Mouse (Mus musculus): ENCODE measurements around the gene Dscaml1.

GRCm38 (mm10) chr9:45440083-45440784, 13.8 kb downstream of the Dscaml1 start:
- TF ChIP-seq EP300 (IDR thresholded peaks at IDR 0.05; ENCODE audit: low read depth in 1 of 2, low read length in 2 of 2) (no peak), USF1 (IDR thresholded peaks at IDR 0.05; ENCODE audit: low read depth, low read length) (no peak), CTCF (IDR thresholded peaks at IDR 0.05 in 2 of 3, conservative IDR thresholded peaks at IDR 0.05 in 1 of 3; ENCODE audit: control insufficient read depth in 1 of 3, insufficient read depth in 1 of 3, low read depth in 2 of 3, low read length in 3 of 3, poor library complexity in 1 of 3, severe bottlenecking in 1 of 3) (no peak), ETS1 (IDR thresholded peaks at IDR 0.05; ENCODE audit: low read depth, low read length) (no peak), POLR2A (IDR thresholded peaks at IDR 0.05; ENCODE audit: control insufficient read depth in 1 of 2, insufficient read depth in 1 of 2, low read depth in 1 of 2, low read length in 2 of 2, poor library complexity in 1 of 2) (no peak), POLR2AphosphoS2 (IDR thresholded peaks at IDR 0.05; ENCODE audit: low read length) (no peak), GABPA (IDR thresholded peaks at IDR 0.05; ENCODE audit: low read depth, low read length) (no peak), RCOR1 (IDR thresholded peaks at IDR 0.05; ENCODE audit: low read depth, low read length) (no peak), TAL1 (IDR thresholded peaks at IDR 0.05; ENCODE audit: low read length) (no peak), RAD21 (IDR thresholded peaks at IDR 0.05; ENCODE audit: low read depth, low read length) (no peak)
